ENCODE assay signal across 8 mouse cellular contexts in the genomic region with DNA sequence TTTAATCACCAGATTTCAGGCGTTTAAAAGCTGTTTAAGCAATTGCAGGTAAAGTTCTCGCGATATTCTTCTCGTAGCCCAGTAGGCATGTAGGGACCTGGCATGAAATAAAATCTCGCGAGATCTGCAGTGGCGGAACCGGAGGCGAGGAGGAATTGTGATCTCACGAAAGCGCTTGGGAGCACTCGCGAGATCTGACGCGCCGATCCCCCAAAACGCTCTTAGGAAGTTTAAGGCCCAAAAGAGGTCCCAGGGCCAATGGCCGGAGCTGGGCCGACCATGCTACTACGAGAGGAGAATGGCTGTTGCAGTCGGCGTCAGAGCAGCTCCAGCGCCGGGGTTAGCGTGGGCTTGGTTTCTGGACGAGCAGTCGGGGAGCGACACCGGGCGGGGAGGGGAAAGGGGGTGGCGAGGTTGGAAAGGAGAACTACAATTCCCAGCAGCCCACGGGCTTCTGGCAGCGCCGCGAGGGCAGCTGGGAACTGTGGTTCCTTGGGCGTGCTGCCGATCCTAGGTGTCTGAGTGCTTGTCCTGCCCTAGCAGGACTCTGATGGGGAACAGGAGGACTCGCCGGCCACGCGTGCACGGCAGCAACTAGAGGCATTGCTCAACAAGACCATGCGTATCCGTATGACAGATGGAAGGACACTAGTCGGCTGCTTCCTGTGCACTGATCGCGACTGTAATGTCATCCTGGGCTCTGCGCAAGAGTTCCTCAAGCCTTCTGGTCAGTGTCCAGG. TPM values are rescaled to one million over a fixed set of nuclear protein-coding genes. Genes with fewer than 3 reads are reported as not detected.
DNase-seq lines count a peak whose midpoint lies in the region; ATAC-seq and TF ChIP-seq lines count a peak whose summit lies in the region.

No protein-coding gene starts in this region.

- peaks cover 26% of the 10 kb centered on the region for H3K79me2 ChIP-seq in C2C12 (ENCODE audit: control insufficient read depth, insufficient read depth)

- peaks cover 11% of the 10 kb centered on the region for H3K36me3 ChIP-seq in C2C12 (ENCODE audit: control insufficient read depth, insufficient read depth)
- peaks cover 27% of the 10 kb centered on the region for H3K36me3 ChIP-seq in heart, embryonic 13.5 days
- H3K36me3 ChIP-seq in liver, embryonic 12.5 days: peaks cover 25% of the 10 kb centered on the region
- peaks cover 15% of the 10 kb centered on the region for H3K36me3 ChIP-seq in stomach, embryonic 15.5 days

- no peaks in the 10 kb centered on the region for H3K9me3 ChIP-seq in heart, embryonic 13.5 days
- H3K9me3 ChIP-seq in liver, embryonic 12.5 days (replicated peaks): no peaks in the 10 kb centered on the region
- H3K9me3 ChIP-seq in stomach, embryonic 15.5 days: no peaks in the 10 kb centered on the region

- H3K27ac ChIP-seq in heart, embryonic 13.5 days (replicated peaks): peak overlapping the region; percentile 98
- H3K27ac ChIP-seq in liver, embryonic 12.5 days: peak overlapping the region; percentile 95
- peak overlapping the region; percentile 96 for H3K27ac ChIP-seq in stomach, embryonic 15.5 days

- peaks cover 4% of the 10 kb centered on the region for H3K79me3 ChIP-seq in C2C12 (ENCODE audit: low read depth)

- H3K4me2 ChIP-seq in heart, embryonic 13.5 days: peak overlapping the region; percentile 91
- peak overlapping the region; percentile 94 for H3K4me2 ChIP-seq in liver, embryonic 12.5 days
- peak overlapping the region; percentile 66 for H3K4me2 ChIP-seq in stomach, embryonic 15.5 days

- ATAC-seq in erythroid progenitor cell, adult 5-6 weeks (replicated peaks; ENCODE audit: low FRiP score, poor library complexity, severe bottlenecking): peak; percentile 89
- peak; percentile 78 for ATAC-seq in heart, embryonic 13.5 days (ENCODE audit: extremely low read depth, insufficient number of reproducible peaks, low FRiP score, low TSS enrichment)
- peak; percentile 86 for ATAC-seq in liver, embryonic 12.5 days
- peak; percentile 87 for ATAC-seq in stomach, embryonic 15.5 days (ENCODE audit: insufficient read depth, low FRiP score, low read depth)

- TF ChIP-seq CTCF in C2C12 (IDR thresholded peaks at IDR 0.05; ENCODE audit: control insufficient read depth, insufficient read depth, insufficient read length): no peak
- no peak for TF ChIP-seq CTCF in brain, embryonic 14.5 days (IDR thresholded peaks at IDR 0.05; ENCODE audit: borderline replicate concordance, extremely low read depth, insufficient read depth, insufficient read length)

- H3K4me1 ChIP-seq in heart, embryonic 13.5 days: peaks cover 50% of the 10 kb centered on the region
- peaks cover 45% of the 10 kb centered on the region for H3K4me1 ChIP-seq in liver, embryonic 12.5 days
- peaks cover 42% of the 10 kb centered on the region for H3K4me1 ChIP-seq in stomach, embryonic 15.5 days

- H3K4me3 ChIP-seq in C2C12 (ENCODE audit: insufficient read depth, poor library complexity, severe bottlenecking): peak overlapping the region; percentile 92
- peak overlapping the region; percentile 78 for H3K4me3 ChIP-seq in heart, embryonic 13.5 days
- peak overlapping the region; percentile 79 for H3K4me3 ChIP-seq in liver, embryonic 12.5 days
- H3K4me3 ChIP-seq in stomach, embryonic 15.5 days (replicated peaks): peak overlapping the region; percentile 61

- peak overlapping the region; percentile 95 for H3K9ac ChIP-seq in heart, embryonic 13.5 days
- peak overlapping the region; percentile 91 for H3K9ac ChIP-seq in liver, embryonic 12.5 days
- peak overlapping the region; percentile 81 for H3K9ac ChIP-seq in stomach, embryonic 15.5 days

- TF ChIP-seq POLR2A in brain, embryonic 14.5 days (IDR thresholded peaks at IDR 0.05; ENCODE audit: borderline replicate concordance, extremely low read depth, insufficient read depth, insufficient read length, poor library complexity, severe bottlenecking): no peak

- H3K27me3 ChIP-seq in C2C12 (ENCODE audit: control insufficient read depth, insufficient read depth, insufficient read length): no peaks in the 10 kb centered on the region
- 0 out of 2 replicates have a peak, but pooled peaks cover 4% of the 10 kb centered on the region for H3K27me3 ChIP-seq in heart, embryonic 13.5 days (replicated peaks)
- peaks cover 8% of the 10 kb centered on the region; the same call in 1 of the 2 replicates for H3K27me3 ChIP-seq in liver, embryonic 12.5 days (replicated peaks)
- H3K27me3 ChIP-seq in stomach, embryonic 15.5 days (replicated peaks): no peaks in the 10 kb centered on the region

- H3ac ChIP-seq in C2C12 (ENCODE audit: control insufficient read depth, insufficient read length, low read depth): peak overlapping the region; percentile 97

- WGBS in heart, embryonic 13.5 days: under 1% methylated on average over 48 of the region's 48 CpGs
- WGBS in liver, embryonic 12.5 days (ENCODE audit: insufficient replicate concordance): 1% methylated on average over 48 of the region's 48 CpGs
- WGBS in stomach, embryonic 15.5 days: under 1% methylated on average over 48 of the region's 48 CpGs

- peak; percentile 100 for DNase-seq in brain, embryonic 14.5 days (ENCODE audit: low read depth)
- peak; percentile 97 for DNase-seq in kidney, postnatal 10 days
- peak; percentile 96 for DNase-seq in natural killer cell, adult 2 months (ENCODE audit: low spot score in 2 of 2)

TF ChIP-seq in C2C12, 6 proteins besides CTCF, POLR2A, EP300 and RAD21:
- TF ChIP-seq MAX (IDR thresholded peaks at IDR 0.05) (peak; percentile 66), USF1 (IDR thresholded peaks at IDR 0.05; ENCODE audit: low read depth) (no peak), FOSL1 (IDR thresholded peaks at IDR 0.05; ENCODE audit: insufficient read depth, low read length, poor library complexity, severe bottlenecking) (no peak), MYOD1 (IDR thresholded peaks at IDR 0.05; ENCODE audit: control insufficient read depth, insufficient read length, low read depth) (no peak), MYOG (IDR thresholded peaks at IDR 0.05; ENCODE audit: control insufficient read depth, extremely low read depth, insufficient read length) (no peak), CEBPB (IDR thresholded peaks at IDR 0.05; ENCODE audit: low read depth) (peak; percentile 37)

RNA-seq across cellular contexts. Expression of a gene that starts 0.4 kb away (rescaled TPM):
- 22.8 TPM for polyA plus RNA-seq in C2C12 (2012; fragmentation: generic; extraction: Trizol)
- 26.7 and 28.7 TPM in 2 replicates for polyA plus RNA-seq in brain, embryonic 14.5 days (2012; rRNA removed)
- 8.3 and 11.7 TPM in 2 replicates for total RNA-seq in erythroid progenitor cell, adult 5-6 weeks (2015; ENCODE audit: low replicate concordance)
- 25.7 and 32.5 TPM in 2 replicates for total RNA-seq in erythroid progenitor cell, adult 5-6 weeks (2017; ENCODE audit: low replicate concordance)
- polyA plus RNA-seq in heart, embryonic 13.5 days (2015; fragmentation: Nextera tagmentation; extraction: Ambion mirVana): 21.2 and 21.5 TPM in 2 replicates
- 15.1 and 15.7 TPM in 2 replicates for polyA plus RNA-seq in liver, embryonic 12.5 days (2016; fragmentation: Nextera tagmentation; extraction: Ambion mirVana)
- polyA plus RNA-seq in stomach, embryonic 15.5 days (2015; fragmentation: Nextera tagmentation; extraction: Ambion mirVana): 24.9 and 25.3 TPM in 2 replicates

RNA-seq across cellular contexts. Expression of a gene that starts 0.5 kb away (rescaled TPM):
- polyA plus RNA-seq in C2C12 (2012; fragmentation: generic; extraction: Trizol): 229 TPM
- polyA plus RNA-seq in brain, embryonic 14.5 days (2012; rRNA removed): 84.1 and 111 TPM in 2 replicates
- 26.8 and 31.7 TPM in 2 replicates for total RNA-seq in erythroid progenitor cell, adult 5-6 weeks (2015; ENCODE audit: low replicate concordance)
- total RNA-seq in erythroid progenitor cell, adult 5-6 weeks (2017; ENCODE audit: low replicate concordance): 21.6 and 21.9 TPM in 2 replicates
- 135 and 139 TPM in 2 replicates for polyA plus RNA-seq in heart, embryonic 13.5 days (2015; fragmentation: Nextera tagmentation; extraction: Ambion mirVana)
- 111 and 119 TPM in 2 replicates for polyA plus RNA-seq in liver, embryonic 12.5 days (2016; fragmentation: Nextera tagmentation; extraction: Ambion mirVana)
- polyA plus RNA-seq in stomach, embryonic 15.5 days (2015; fragmentation: Nextera tagmentation; extraction: Ambion mirVana): 154 and 179 TPM in 2 replicates

RNA-seq across cellular contexts. Expression of a gene that starts 2.2 kb away (rescaled TPM):
- 0.16 TPM for polyA plus RNA-seq in C2C12 (2012; fragmentation: generic; extraction: Trizol)
- 5.7 TPM in 2 replicates for polyA plus RNA-seq in brain, embryonic 14.5 days (2012; rRNA removed)
- total RNA-seq in erythroid progenitor cell, adult 5-6 weeks (2015; ENCODE audit: low replicate concordance): not detected in 2 replicates
- total RNA-seq in erythroid progenitor cell, adult 5-6 weeks (2017; ENCODE audit: low replicate concordance): not detected in 2 replicates
- polyA plus RNA-seq in heart, embryonic 13.5 days (2015; fragmentation: Nextera tagmentation; extraction: Ambion mirVana): 40.0 and 40.5 TPM in 2 replicates
- polyA plus RNA-seq in liver, embryonic 12.5 days (2016; fragmentation: Nextera tagmentation; extraction: Ambion mirVana): 14.4 and 15.4 TPM in 2 replicates
- polyA plus RNA-seq in stomach, embryonic 15.5 days (2015; fragmentation: Nextera tagmentation; extraction: Ambion mirVana): 26.7 and 29.4 TPM in 2 replicates

RNA-seq across cellular contexts. Expression of a gene that starts 17.7 kb away (rescaled TPM):
- polyA plus RNA-seq in C2C12 (2012; fragmentation: generic; extraction: Trizol): 9.0 TPM
- 12.4 and 38.7 TPM in 2 replicates for polyA plus RNA-seq in brain, embryonic 14.5 days (2012; rRNA removed)
- total RNA-seq in erythroid progenitor cell, adult 5-6 weeks (2015; ENCODE audit: low replicate concordance): 6.5 and 11.7 TPM in 2 replicates
- total RNA-seq in erythroid progenitor cell, adult 5-6 weeks (2017; ENCODE audit: low replicate concordance): 0.64 and 1.2 TPM in 2 replicates
- 20.9 and 21.6 TPM in 2 replicates for polyA plus RNA-seq in heart, embryonic 13.5 days (2015; fragmentation: Nextera tagmentation; extraction: Ambion mirVana)
- 7.1 and 7.5 TPM in 2 replicates for polyA plus RNA-seq in liver, embryonic 12.5 days (2016; fragmentation: Nextera tagmentation; extraction: Ambion mirVana)
- 25.4 and 26.5 TPM in 2 replicates for polyA plus RNA-seq in stomach, embryonic 15.5 days (2015; fragmentation: Nextera tagmentation; extraction: Ambion mirVana)

RNA-seq across cellular contexts. Expression of a gene that starts 26.6 kb away (rescaled TPM):
- 100 TPM for polyA plus RNA-seq in C2C12 (2012; fragmentation: generic; extraction: Trizol)
- 321 and 358 TPM in 2 replicates for polyA plus RNA-seq in brain, embryonic 14.5 days (2012; rRNA removed)
- 21.0 and 33.2 TPM in 2 replicates for total RNA-seq in erythroid progenitor cell, adult 5-6 weeks (2015; ENCODE audit: low replicate concordance)
- total RNA-seq in erythroid progenitor cell, adult 5-6 weeks (2017; ENCODE audit: low replicate concordance): 18.9 and 19.5 TPM in 2 replicates
- 18.0 and 18.8 TPM in 2 replicates for polyA plus RNA-seq in heart, embryonic 13.5 days (2015; fragmentation: Nextera tagmentation; extraction: Ambion mirVana)
- 4.7 and 6.4 TPM in 2 replicates for polyA plus RNA-seq in liver, embryonic 12.5 days (2016; fragmentation: Nextera tagmentation; extraction: Ambion mirVana)
- 53.4 and 54.0 TPM in 2 replicates for polyA plus RNA-seq in stomach, embryonic 15.5 days (2015; fragmentation: Nextera tagmentation; extraction: Ambion mirVana)

Comparison
In these comparisons a context has a peak if more than half of its experiments do, and no peak if none do; other contexts are left out.
1. Peak in every context shown above with its lines: DNase-seq, ATAC-seq, H3K4me3 ChIP-seq and H3K27ac ChIP-seq.